Mouse (Mus musculus): ENCODE results near the gene Pogz.
"Not testable (repeated sequence)": the region's sequence is repeated elsewhere in the genome, so short reads cannot be mapped to it uniquely, and the experiment has no call there.

Pogz gene

DNA sequence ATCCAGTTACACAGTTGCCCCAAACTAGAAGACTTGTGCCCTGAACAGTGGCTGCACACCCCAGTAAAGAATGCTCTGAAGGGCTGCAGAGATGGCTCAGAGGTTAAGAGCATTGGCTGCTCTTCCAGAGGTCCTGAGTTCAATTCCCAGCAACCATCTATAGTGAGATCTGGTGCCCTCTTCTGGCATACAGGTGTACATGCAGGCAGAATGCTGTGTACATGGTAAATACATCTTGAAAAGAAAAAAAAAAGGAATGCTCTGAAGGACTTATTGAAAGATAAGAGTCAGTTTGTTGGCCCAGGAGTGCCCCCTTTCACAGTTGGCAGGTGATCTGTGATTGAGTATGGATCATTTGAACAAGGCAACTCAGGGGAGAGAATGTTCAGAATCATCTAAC, 4.0 kb upstream of the Pogz start:
- no peak for DNase-seq

DNA sequence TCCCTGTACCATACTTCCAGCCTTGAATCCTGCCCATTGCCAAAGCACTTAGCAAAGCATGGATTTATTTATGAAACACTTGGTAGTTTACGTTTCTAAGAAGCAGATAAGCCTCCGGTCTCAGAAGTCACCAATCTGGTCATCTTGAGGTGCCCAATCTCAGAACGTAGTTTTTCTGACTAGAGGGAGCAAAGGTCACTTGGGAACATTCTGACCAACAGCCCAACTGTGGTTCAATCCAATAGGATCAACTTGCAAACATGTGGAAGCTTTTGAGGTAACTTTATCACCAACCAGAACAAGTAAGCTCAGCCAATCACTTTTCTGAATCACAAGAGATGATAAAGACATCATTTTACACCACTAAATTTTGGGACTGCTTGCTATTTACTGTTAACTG, 2.0 kb upstream of the Pogz start:
- no peak for DNase-seq

DNA sequence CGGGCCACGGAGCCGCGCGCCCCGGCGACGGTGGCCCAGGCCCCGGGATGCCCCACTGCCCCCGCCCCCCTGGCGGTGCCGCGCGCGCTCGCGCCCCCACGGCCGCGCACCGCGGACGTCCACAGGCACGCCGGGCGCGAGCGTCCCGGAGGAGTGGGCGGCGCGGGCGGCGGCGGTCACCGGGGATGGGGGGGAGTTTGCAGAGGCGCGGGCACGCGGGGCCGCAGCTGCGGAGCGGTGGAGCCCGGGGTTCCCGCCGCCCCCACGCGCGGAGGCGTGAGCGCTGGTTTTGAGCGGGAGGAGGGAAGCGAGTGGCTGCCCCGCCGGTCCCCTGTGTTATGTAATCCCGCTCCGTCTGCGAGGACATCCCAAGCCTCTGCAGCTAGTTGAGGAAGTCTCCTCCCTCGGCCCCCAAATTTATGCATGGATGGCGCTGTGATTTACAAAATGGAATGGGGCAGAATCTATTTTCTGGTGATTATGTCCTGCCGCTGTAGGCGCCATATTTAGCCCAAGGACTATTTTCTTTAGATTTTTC, 661 bp downstream of the Pogz start:
- DNase-seq: peak; percentile 85 to 90

DNA sequence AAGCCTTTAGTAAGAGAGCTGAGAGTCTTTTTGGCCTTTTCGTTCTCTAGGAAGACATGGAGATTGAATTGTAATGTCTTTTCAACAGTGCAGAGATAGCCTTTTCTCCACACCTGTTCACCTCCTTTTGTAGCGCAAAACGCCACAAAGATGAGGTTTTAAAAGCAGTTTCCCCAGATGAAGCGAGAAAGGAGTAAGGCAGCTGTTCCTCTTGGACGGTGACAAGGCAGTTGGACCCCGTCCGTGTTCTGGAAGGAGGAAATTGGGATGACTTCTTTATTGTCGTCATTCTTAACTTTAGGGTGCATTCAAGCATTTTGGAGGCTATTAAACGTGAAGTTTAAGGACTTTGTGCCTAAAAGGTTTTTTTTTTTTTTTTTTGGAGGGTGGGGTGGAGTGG, 1.3 kb downstream of the Pogz start:
- peak; percentile 36 to 40 for DNase-seq

DNA sequence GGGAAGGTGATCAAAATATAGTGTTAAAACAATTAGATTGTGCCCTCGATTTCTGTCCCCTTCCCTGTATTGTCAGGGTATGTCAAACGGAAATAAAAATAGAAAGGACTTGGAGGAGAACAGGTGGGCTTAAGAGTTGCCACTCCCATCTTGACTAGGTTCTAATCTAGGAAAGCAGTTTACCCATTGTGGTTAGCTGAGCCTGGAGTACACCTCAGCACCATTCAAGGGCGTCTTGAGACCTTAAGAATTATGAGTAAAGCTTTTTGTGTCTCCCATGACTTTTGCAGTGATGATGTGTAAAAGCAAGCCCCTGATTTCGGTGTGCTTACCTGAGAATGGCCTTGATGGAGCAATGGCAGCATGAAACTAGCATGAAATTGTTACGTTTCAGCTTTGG, 1.7 kb downstream of the Pogz start:
- no peak for DNase-seq

DNA sequence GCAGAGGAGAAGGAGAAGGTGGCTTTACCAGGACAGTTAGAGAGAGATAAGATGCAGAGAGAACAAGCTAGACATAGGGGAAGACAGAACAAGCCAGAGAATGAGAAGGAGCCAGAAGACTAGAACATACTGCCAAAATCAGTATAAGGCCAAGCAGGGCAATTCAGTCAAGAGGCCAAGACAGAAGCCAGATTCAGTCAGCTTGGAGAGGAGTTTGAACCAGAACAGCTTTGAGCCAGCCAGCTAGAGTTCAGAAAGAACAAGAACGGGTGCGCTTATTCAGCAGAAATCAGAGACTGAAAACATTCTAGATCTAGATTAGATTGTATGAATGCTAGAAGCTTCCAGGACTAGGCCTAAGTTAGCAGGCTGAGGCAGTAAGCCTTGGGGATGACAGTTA, 10.0 kb downstream of the Pogz start:
- DNase-seq: no peak

DNA sequence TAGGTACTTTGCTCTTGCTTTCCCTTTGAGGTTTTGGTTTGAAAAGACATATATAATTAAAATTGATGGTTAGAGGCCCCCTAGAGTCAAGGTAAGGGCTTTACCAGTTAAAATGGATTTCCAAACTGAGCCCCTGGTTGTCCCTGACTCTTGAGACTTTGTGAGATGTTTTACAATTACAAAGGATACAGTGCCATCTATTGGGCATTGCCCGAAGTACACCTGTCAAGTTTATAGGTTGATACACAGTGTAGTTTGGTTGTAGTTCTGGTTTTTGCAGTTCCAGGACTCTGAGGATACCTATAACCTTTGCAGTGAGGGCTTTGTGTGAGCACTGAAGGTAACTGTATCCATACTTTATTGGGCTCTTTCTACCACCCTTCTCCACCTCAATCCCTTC, 12.0 kb downstream of the Pogz start:
- DNase-seq: peak in 1 of 2 experiments; percentile 77

DNA sequence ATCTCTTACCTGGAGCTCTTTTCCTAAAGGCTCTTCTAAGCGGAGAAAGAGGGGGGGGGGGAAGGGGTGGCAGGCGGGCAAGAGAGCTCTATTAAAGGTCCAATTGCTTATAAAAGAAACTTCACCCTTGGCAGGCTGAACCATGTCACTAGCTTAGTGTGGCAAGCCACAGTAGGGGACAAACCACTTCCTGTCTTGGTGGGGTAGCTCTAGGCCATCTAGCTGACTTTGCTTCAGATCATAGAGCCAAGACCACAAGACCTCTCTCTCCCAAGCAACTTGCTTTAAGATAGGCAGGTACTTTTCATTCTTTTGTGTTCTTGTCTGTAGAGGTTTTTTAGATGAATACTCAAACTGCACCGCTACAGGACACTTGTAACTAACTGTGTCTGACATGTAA, 14.4 kb downstream of the Pogz start:
- DNase-seq: no peak

DNA sequence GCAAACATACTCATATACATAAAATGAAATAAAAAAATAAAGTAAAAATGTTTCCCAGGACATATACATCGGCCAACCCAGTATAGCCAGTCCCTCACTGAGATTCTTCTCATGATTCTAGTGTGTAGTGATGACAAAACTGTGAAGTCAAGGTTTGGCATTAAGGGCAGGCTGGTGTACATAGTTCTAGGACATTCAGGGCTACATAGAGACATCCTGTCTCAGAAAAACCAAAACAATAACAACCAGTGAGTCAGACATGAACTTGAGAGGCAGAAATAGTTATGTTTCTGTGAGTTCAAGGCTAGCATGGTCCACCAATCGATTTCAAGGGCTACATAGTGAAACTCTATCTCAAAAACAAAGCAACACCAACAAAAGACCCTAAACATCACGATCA, 14.8 kb downstream of the Pogz start:
- no peak for DNase-seq

DNA sequence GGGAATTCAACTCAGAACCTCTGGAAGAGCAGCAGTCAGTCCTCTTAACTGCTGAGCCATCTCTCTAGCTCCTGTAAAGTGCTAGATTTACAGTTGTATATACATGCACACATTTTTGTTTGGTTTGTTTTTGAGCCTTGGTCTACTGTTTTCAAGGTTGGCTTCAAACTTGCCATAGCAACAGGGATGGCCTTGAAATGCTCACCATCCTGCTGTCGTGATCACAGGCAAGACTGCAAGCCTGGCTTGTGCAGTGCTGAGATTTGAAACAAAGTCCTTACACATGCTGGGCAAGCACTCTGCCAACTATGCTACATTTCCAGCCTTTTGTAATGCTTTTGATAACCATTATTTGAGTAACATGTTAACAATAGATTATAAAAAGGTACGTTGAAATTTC, 22.1 kb downstream of the Pogz start:
- no peak for DNase-seq

DNA sequence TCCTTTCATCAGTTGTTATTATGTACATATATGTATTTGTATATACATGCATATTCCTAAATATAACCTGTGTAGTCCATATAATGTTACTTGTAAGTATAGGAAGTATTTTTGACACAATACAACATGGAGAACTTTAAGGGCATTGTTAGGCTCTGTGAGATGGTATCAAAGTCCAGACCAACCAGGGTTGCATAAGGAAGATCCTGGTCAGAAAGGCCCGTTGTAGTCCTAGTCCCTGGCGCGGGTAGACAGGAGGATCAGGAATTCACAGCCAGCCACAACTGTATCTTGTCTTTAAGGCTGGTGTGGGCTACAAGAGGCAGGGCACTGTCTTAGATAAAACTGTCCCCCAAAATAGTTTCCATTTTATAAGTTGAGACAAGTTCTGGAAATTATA, 31.6 kb downstream of the Pogz start:
- DNase-seq: no peak

DNA sequence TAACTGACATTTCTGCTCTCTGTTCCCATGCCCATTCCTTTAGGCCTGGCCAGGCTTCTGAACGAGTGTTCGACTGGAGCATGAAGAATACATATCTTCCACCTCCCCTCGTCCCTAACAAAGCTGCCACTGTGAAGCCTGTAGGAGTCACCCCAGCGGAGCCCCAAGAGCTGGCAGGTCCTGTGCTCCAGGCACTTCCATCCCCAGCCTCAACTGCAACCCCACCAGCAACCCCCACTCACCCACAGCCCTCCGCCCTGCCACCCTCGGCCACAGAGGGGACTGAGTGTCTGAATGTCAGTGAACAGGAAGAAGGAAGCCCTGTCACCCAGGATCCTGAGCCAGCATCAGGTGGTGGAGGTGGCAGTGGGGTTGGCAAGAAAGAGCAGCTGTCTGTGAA, 41.3 kb downstream of the Pogz start:
- no peak for DNase-seq

DNA sequence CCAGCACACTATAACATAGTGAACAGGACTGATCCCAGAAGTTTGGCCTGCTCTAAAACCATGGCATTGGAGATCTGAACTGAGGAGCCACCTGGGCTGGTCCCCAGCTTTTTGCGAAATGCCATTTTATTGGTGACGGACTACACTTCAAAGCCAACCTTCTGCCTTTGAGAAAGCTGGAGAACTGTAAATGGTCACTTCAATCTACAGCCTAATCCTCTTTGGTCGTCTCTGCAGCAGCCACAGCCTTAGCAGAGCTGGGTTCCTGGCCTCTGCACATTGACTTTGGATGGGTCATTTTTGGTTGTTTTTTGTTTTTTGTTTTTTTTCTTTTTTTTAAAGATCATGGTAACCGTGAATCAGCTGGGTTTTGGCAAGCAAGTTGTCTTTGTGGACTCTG, 44.5 kb downstream of the Pogz start:
- no peak for DNase-seq

DNA sequence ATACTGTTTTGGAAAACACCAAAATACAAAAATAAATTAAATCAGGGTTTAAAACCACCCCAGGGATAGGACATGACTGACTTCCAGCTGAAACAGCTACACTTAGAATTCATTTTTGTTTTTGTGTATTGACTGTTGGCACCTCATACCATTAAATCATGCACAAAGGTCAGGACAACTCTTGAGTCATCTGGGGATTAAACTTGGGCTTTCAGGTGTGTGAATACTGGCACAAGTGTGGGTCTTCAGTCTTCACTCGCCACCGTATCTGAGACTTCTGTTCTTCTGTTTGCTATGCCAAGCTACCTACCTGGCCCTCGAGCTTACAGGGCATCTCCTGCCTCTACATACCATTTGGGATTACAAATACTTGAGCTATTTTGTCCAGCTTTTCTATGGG, 45.2 kb downstream of the Pogz start:
- DNase-seq: no peak

DNA sequence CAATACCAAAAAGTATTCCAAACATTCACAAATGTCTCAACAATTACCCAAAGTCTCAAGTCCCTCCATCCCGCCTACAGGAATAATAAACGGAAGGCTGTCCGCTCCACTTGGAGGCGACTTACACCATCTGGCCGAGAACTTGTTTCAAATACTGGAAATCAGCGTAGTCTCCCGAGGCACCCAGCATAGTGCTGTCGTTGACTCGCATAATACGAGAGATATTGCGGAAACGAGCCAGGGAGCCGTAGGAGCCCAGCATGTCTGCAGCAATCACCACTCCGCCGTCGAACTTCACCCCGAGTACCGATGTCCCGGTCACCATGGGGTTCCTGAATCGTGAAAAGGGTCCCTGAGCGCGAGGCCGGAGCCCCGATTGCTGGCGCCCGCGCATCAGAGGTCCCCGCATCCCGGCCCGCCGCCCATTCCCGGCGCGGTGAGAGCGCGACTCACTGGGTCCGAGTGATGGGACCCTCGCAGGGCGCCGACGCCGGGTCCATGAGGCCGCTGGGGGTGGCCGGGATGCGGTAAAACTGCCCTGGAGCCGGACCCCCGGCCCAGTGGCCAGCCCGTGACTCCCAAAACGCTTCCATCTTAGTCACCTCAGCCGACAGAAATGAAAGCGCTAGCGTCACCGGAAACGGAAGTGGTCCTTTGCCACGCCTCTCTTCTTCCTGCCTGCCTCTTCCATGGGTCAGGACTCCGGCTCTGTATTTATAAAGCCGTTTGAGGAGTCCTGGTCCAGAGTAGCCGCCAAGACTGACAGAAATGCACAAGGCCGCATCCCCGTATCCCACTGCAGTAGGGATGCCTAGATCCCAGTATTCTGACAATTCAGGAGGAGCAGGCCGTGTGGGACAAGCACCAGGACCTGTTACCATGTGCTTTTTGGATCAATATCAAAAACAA, 49.2 kb downstream of the Pogz start, which contains the start of gene Psmb4:
Gene Psmb4 (minus strand): TSS at position 646 of the 909 bp plus-strand sequence.
- DNase-seq: peak; percentile 88 to 89

DNA sequence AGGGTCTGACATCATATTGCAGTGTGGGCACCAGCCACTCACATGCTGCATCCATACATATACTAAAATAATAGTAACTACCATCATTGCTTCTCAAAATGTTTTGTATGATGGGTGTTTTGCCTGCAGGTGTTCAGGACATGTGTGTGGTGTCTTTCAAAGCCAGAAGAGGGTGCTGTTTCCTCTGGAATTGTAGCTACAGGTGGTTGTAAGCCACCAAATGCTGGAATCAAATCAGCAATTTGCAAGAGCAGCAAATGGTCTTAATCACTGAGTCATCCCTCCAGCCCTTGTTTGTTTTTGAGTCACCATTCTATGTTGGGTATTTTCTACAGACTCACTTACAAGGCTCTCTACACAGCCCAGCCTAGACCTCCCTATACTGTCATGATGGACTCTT, 51.2 kb downstream of the Pogz start:
- peak in 1 of 2 experiments; percentile 46 for DNase-seq

DNA sequence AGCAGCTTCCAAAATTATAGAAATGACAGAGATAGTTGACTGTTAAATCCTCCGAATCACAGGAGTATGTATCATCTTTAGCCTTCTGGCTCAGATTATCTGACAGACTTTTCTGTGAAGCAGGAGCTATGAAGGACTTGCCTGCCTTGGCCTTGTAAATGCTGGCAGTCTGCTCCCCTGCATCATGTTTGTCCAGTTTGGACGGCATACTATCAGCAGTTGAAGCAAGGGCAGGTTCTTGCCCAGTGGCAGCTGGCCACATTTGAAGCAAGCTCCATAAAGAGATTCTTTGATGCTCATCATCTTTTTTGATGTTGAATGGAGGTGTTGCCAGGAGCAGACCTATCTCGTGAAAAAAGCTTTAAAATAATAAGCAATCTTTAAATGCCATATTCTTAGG, 56.7 kb downstream of the Pogz start:
- DNase-seq: no peak

DNA sequence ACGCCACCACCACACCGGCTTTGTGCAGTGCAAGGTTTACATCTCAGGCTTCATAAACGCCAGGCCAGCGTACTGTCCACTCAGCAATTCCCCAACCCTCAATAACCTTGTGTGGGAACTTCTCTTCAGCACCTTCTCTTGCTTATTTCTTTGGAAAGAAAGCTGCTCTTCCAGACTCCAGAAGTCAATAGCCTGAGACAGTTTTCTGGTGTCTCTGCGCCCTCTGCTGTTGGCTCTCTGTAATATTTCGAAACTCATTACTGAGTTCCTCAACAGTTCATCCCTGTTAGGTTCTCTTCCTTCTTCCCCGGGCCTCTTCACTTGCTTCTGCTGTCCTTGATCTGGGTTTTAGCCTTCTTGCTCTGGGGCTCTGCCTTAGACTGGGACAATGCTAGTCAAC, 65.4 kb downstream of the Pogz start:
- peak in 1 of 2 experiments; percentile 72 for DNase-seq

DNA sequence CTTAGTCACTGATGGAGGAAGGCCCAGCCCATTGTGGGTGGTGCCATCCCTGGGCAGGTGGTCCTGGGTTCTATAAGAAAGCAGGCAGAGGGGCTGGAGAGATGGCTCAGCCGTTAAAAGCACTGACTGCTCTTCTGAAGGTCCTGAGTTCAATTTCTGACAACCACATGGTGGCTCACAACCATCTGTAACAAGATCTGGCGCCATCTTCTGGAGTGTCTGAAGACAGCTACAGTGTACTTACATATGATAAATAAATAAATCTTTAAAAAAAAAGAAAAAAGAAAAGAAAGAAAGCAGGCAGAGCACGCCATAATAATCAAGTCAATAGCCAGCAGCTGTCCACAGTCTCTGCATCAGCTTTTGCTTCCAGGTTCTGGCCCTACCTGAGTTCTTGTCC, 67.4 kb downstream of the Pogz start:
- not testable (repeated sequence) for DNase-seq

DNA sequence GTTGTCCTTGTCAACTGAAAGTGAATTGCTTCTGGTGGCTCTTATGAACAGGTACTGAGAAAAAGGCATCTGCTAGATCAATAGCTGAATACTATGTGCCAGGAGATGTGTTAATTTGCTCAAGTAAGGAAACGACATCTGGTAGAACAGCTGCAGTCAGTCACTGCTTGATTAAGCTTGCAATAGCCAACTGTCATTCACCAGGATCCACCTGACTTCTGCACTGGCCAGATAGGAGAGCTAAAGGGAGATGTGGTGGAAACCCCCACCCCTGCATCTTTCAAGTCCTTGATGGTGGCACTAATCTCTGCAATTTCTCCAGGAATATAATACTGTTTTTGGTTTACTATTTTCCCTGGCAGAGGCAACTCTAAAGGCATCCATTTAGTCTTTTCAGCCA, 69.1 kb downstream of the Pogz start:
- no peak for DNase-seq

DNA sequence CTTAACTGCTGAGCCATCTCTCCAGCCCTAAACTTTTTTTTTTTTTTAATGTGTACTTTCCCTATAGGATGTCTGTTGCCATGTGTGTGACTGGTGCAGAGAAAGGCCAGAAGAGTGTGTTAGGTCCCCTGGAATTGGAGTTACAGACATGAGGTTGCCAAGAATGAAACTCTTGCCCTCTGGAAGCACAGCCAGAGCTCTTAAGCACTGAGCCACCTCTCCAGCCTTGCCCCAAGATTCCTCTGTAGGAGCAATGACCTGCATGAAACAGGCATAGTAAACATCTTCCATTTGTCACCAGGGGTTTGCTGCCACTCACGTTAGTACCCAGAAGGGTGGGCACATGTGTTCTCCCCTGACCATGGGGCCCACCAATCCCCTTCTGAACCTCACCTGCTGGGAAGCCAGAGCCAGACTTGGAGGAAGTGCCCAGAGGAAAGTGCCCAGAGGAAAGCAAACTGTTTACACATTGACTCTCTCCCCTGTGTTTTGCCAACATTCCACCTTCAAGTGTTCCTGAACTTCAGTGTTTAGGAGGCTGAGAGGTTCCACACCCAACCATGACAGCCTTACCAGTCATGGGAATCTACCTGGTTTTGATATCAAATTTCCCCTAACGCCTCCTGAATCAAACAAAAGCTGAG, 73.8 kb downstream of the Pogz start:
- DNase-seq: peak; percentile 52 to 69

DNA sequence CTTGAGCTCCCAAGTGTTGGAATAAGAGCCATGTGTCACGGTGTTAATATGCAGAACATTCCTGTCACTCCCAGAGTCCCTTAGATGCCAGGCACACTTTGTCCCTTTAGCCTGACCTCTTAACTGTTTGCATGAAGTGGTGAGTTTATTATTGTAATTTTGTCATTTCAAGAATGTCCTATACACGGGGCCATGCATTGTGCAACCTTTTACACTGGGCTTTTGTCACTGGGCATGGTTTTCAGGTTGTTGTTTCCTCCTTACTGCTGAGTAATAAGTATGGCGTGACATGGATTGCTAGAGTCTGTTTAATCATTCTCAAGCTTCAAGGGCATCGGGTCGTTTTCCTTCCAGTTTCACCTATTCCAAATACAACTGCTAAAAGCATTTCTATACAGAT, 76.4 kb downstream of the Pogz start:
- DNase-seq: peak in 1 of 2 experiments; percentile 15

DNA sequence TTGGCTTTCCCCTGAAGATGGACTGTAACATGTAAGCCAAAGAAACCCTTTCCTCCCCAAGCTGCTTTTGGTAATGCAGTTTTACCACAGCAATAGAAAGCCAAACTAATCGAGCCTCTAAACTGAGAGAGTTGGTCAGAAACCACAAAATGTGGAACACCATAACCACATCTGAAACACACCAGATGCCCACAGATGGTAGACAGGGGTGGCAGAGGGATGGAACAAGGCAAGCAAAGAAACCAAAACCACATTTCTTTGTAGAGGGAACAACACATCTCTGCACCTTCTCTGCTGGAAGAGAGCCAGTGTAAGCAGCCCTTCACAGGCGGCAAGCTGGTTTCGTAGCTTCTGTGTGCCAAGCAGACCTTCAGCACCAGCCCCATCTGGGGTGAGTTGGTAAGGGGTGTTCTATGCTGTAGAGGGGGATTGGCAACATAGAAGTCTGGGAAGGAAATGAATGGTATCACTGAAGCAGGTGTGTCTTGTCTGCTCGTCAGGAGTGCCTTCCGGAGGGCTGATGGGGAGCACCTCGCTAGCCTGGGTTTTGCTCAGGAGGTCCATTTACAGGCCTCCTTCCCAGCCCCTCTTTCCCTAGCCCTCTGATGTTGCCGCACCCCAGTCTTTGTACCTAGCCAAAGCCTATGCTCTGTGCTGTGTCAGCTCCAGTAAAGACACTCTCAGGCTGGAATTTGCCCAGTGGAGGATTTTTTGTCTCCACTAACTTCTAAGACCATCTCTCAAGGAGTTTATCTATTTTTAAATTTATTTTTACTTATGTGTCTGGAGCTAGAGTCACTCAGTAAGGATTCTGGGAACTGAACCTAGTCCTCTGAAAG, 78.8 kb downstream of the Pogz start:
- DNase-seq: peak; percentile 30 to 52
